9 mouse cellular contexts compared by ENCODE assay signal in the genomic region with DNA sequence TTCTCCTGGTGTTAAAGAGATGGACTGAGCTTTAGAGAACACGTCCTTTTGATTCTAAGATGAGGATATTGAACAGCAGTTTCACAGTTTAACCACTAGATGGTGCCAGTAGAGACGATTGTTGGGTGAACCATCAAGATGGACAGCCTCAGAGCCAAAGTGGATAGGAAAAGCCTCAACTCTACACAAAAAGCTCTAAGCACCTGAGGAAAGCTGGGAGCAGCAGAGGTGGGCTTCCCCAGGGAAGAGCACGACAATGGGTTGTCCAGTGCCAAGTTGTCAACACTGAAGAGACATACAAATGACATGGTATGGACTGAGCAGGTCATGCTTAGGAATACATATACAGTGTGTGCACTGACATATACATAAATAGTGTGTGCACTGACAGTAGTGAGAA. TPM values are rescaled to one million over a fixed set of nuclear protein-coding genes. Genes with fewer than 3 reads are reported as not detected.
A peak's percentile ranks its signal among the peaks of the same experiment; 100 is the strongest.
DNase-seq lines count a peak whose midpoint lies in the region; ATAC-seq lines count a peak whose summit lies in the region.
"Had no signal": no experiment of that assay in that cellular context is flagged by ENCODE, and none has a peak within 500 bp of the region (broad histone marks: within the 10 kb centered on the region; RNA-seq: fewer than 3 reads in every experiment).

No protein-coding gene starts in this region.

- WGBS in hindbrain, embryonic 10.5 days = 4% methylated on average over 3 of the region's 3 CpGs
- WGBS in hindbrain, embryonic 12.5 days = 2% methylated on average over 3 of the region's 3 CpGs
- WGBS in embryonic facial prominence, embryonic 14.5 days = 5% methylated on average over 3 of the region's 3 CpGs

- H3K4me1 ChIP-seq in hindbrain, embryonic 10.5 days (replicated peaks) = peaks cover 5% of the 10 kb centered on the region; the same call in 1 of the 2 replicates
- H3K4me1 ChIP-seq in hindbrain, embryonic 12.5 days = no peaks in the 10 kb centered on the region
- H3K4me1 ChIP-seq in embryonic facial prominence, embryonic 14.5 days (ENCODE audit: control insufficient read depth, insufficient read depth, low read length) = no peaks in the 10 kb centered on the region
- H3K4me1 ChIP-seq: embryonic facial prominence, embryonic 13.5 days had no signal

- H3K4me2 ChIP-seq in hindbrain, embryonic 12.5 days (replicated peaks) = no peak overlapping the region
- no peak overlapping the region for H3K4me2 ChIP-seq in embryonic facial prominence, embryonic 14.5 days (ENCODE audit: low read depth, low read length)
- H3K4me2 ChIP-seq: embryonic facial prominence, embryonic 13.5 days had no signal

- no peak overlapping the region for H3K4me3 ChIP-seq in hindbrain, embryonic 10.5 days
- H3K4me3 ChIP-seq in hindbrain, embryonic 12.5 days = no peak overlapping the region
- H3K4me3 ChIP-seq in embryonic facial prominence, embryonic 14.5 days (ENCODE audit: low read depth, low read length) = no peak overlapping the region
- H3K4me3 ChIP-seq: embryonic facial prominence, embryonic 13.5 days had no signal

- no peak overlapping the region for H3K27ac ChIP-seq in hindbrain, embryonic 10.5 days
- no peak overlapping the region for H3K27ac ChIP-seq in hindbrain, embryonic 12.5 days
- no peak overlapping the region for H3K27ac ChIP-seq in embryonic facial prominence, embryonic 14.5 days (replicated peaks; ENCODE audit: low read depth, low read length)
- H3K27ac ChIP-seq: embryonic facial prominence, embryonic 13.5 days had no signal

- DNase-seq in hindbrain, embryonic 10.5 days (ENCODE audit: low spot score) = peak; percentile 6
- peak; percentile 3 for DNase-seq in thymus, postnatal 25 days
- DNase-seq in thymus, postnatal 4 days = no peak
- peak; percentile 62 for DNase-seq in embryonic facial prominence, embryonic 14.5 days (ENCODE audit: low spot score)
- DNase-seq in retina, postnatal 7 days (ENCODE audit: low read depth, low spot score) = peak; percentile 38
- DNase-seq in adrenal gland, postnatal 10 days = no peak
- no peak for DNase-seq in layer of hippocampus, postnatal 25 days (ENCODE audit: extremely low spot score in 1 of 2, low spot score in 1 of 2)

- no peaks in the 10 kb centered on the region for H3K36me3 ChIP-seq in hindbrain, embryonic 10.5 days
- H3K36me3 ChIP-seq in hindbrain, embryonic 12.5 days = no peaks in the 10 kb centered on the region
- no peaks in the 10 kb centered on the region for H3K36me3 ChIP-seq in embryonic facial prominence, embryonic 14.5 days (ENCODE audit: control insufficient read depth, insufficient read depth, low read length)
- H3K36me3 ChIP-seq: embryonic facial prominence, embryonic 13.5 days had no signal

- no peak overlapping the region for H3K9ac ChIP-seq in hindbrain, embryonic 12.5 days
- H3K9ac ChIP-seq in embryonic facial prominence, embryonic 14.5 days (ENCODE audit: low read depth, low read length) = no peak overlapping the region
- H3K9ac ChIP-seq: embryonic facial prominence, embryonic 13.5 days had no signal

- no peaks in the 10 kb centered on the region for H3K9me3 ChIP-seq in hindbrain, embryonic 10.5 days
- H3K9me3 ChIP-seq in hindbrain, embryonic 12.5 days (replicated peaks) = no peaks in the 10 kb centered on the region
- no peaks in the 10 kb centered on the region for H3K9me3 ChIP-seq in embryonic facial prominence, embryonic 14.5 days (ENCODE audit: control insufficient read depth, low read length)
- H3K9me3 ChIP-seq: embryonic facial prominence, embryonic 13.5 days had no signal

- no peaks in the 10 kb centered on the region for H3K27me3 ChIP-seq in hindbrain, embryonic 10.5 days (ENCODE audit: insufficient read depth, poor library complexity, severe bottlenecking)
- H3K27me3 ChIP-seq in hindbrain, embryonic 12.5 days = no peaks in the 10 kb centered on the region
- no peaks in the 10 kb centered on the region for H3K27me3 ChIP-seq in embryonic facial prominence, embryonic 14.5 days (replicated peaks; ENCODE audit: control insufficient read depth, insufficient read depth, low read length)
- H3K27me3 ChIP-seq: embryonic facial prominence, embryonic 13.5 days had no signal

- ATAC-seq in hindbrain, embryonic 12.5 days (ENCODE audit: low FRiP score) = no peak
- ATAC-seq in embryonic facial prominence, embryonic 14.5 days (ENCODE audit: low read depth) = no peak

RNA-seq across cellular contexts. Expression of a gene that starts 12.1 kb away (rescaled TPM):
- 1.7 and 2.2 TPM in 2 replicates for polyA plus RNA-seq in hindbrain, embryonic 10.5 days (2016; fragmentation: Nextera tagmentation; extraction: Ambion mirVana)
- 2.6 and 2.9 TPM in 2 replicates for polyA plus RNA-seq in hindbrain, embryonic 12.5 days (2016; fragmentation: Nextera tagmentation; extraction: Ambion mirVana)
- polyA plus RNA-seq in embryonic facial prominence, embryonic 14.5 days (2014; fragmentation: Nextera tagmentation; extraction: Ambion mirVana) = 1.2 and 1.5 TPM in 2 replicates
- total RNA-seq in adrenal gland, postnatal 10 days (2021) = 1 to 10 TPM; 2.3 to 3.2 TPM
- total RNA-seq in layer of hippocampus, postnatal 25 days (2021) = 10 to 100 TPM; 43.6 to 47.9 TPM

Comparison
In these comparisons a context has a peak if more than half of its experiments do, and no peak if none do; other contexts are left out.
1. DNase-seq: peak in hindbrain, embryonic 10.5 days (single experiment), thymus, postnatal 25 days (single experiment), embryonic facial prominence, embryonic 14.5 days (single experiment) and retina, postnatal 7 days (single experiment); none in thymus, postnatal 4 days (single experiment), adrenal gland, postnatal 10 days (single experiment) and layer of hippocampus, postnatal 25 days (0 of 2).